Mouse (Mus musculus) intestine, embryonic 15.5 days (tissue): ENCODE results near the gene Purb. TPM values are rescaled to one million over a fixed set of nuclear protein-coding genes. Genes with fewer than 3 reads are reported as not detected.

Experiments used
- ATAC-seq: fragments of 200-750 bp; cut with Nextera tagmentation; 2 replicates; pipeline ENCODE4 v1.8.0; 2017; ENCODE audit warnings: moderate TSS enrichment, moderate library complexity
- H3K27ac ChIP-seq: fragments of 300-500 bp; sonication (generic); 2 replicates; pipeline ENCODE4 v1.5.1; 2015; ENCODE audit warnings: mild to moderate bottlenecking, inconsistent platforms
- H3K27me3 ChIP-seq: fragments of 300-500 bp; sonication (generic); replicated peaks from 2 replicates; pipeline ENCODE4 v1.6.1; 2015; ENCODE audit warnings: inconsistent platforms
- H3K36me3 ChIP-seq: fragments of 300-500 bp; sonication (generic); 2 replicates; pipeline ENCODE4 v1.6.1; 2015; ENCODE audit warnings: inconsistent platforms
- H3K4me1 ChIP-seq: fragments of 300-500 bp; sonication (generic); replicated peaks from 2 replicates; pipeline ENCODE4 v1.6.1; 2015; ENCODE audit warnings: inconsistent platforms
- H3K4me2 ChIP-seq: fragments of 300-500 bp; sonication (generic); replicated peaks from 2 replicates; pipeline ENCODE4 v1.6.1; 2015; ENCODE audit warnings: mild to moderate bottlenecking, inconsistent platforms
- H3K4me3 ChIP-seq: fragments of 300-500 bp; sonication (generic); replicated peaks from 2 replicates; pipeline ENCODE4 v1.5.1; 2015; ENCODE audit warnings: inconsistent platforms
- H3K9ac ChIP-seq: fragments of 300-500 bp; sonication (generic); 2 replicates; pipeline ENCODE4 v1.6.1; 2015; ENCODE audit warnings: inconsistent platforms
- H3K9me3 ChIP-seq: fragments of 300-500 bp; sonication (generic); 2 replicates; pipeline ENCODE4 v1.6.1; 2016; ENCODE audit warnings: inconsistent platforms
- WGBS: fragments of 180-500 bp; shearing (Covaris S2); methylation state at CpG from one replicate; pipeline ENCODE4 v1.1.7; 2015; 5-methylcytosine and 5-hydroxymethylcytosine counted together
- polyA plus RNA-seq: library from polyadenylated mRNA; unstranded; fragments of >200 nt; fragmentation: Nextera tagmentation; extraction: Ambion mirVana; gene quantifications from 2 replicates; pipeline ENCODE4 v1.2.1, GENCODE M21; 2015

Purb gene
- 26.6 and 28.8 TPM in 2 replicates for polyA plus RNA-seq

GRCm38 (mm10) chr11:6475867-6476484, at the start of gene Purb:
TSS of gene Purb (minus strand) at chr11:6475917.
- H3K27ac ChIP-seq, result peak within 1 kb of the TSS; percentile 97
- peak; percentile 98 for ATAC-seq
- peak within 1 kb of the TSS; percentile 80 for H3K4me2 ChIP-seq
- under 1% methylated on average over 50 of the region's 76 CpGs for WGBS
- peaks cover 6% of the 10 kb centered on the region; the same call in 1 of the 2 replicates for H3K4me1 ChIP-seq
- peak within 1 kb of the TSS; percentile 97 for H3K9ac ChIP-seq
- no peaks in the 10 kb centered on the region for H3K36me3 ChIP-seq
- H3K27me3 ChIP-seq, result no peaks in the 10 kb centered on the region
- H3K4me3 ChIP-seq, result peak within 1 kb of the TSS; percentile 95
- no peaks in the 10 kb centered on the region for H3K9me3 ChIP-seq

DNA sequence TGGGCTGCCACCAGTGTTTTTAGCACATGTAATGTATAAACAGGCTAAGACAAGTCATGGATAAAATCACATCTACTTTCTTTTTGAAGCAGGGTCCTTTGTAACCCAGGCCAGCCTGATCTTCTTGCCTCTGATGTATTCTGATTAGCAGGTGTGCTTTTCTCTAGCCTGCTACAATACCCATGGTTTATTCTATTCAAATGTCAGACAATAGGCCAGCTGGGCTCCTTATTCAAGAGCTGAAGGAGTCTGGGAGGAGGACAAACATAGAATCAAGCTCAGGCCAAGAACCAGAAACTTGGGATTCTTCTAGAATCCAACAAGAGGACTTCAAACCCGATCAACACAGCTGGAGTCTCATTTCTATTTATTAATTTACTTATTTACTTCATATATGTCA, 49.5 kb upstream of the Purb start:
- Histone ChIP-seq H3K4me1 (0 out of 2 replicates have a peak, but pooled peaks cover 2% of the 10 kb centered on the region), H3K4me3 (no peak overlapping the region), H3K4me2 (no peak overlapping the region), H3K36me3 (peaks cover 25% of the 10 kb centered on the region), H3K9ac (no peak overlapping the region), H3K27ac (no peak overlapping the region), H3K9me3 (no peaks in the 10 kb centered on the region), H3K27me3 (no peaks in the 10 kb centered on the region)
- no peak for ATAC-seq
- 86% methylated on average over 1 of the region's 1 CpGs for WGBS

GRCm38 (mm10) chr11:6524880-6525238, 49.1 kb upstream of the Purb start:
- Histone ChIP-seq H3K4me3 (no peak overlapping the region), H3K9me3 (no peaks in the 10 kb centered on the region), H3K4me2 (no peak overlapping the region), H3K9ac (no peak overlapping the region), H3K27ac (no peak overlapping the region), H3K36me3 (peaks cover 25% of the 10 kb centered on the region), H3K4me1 (peaks cover 3% of the 10 kb centered on the region; the same call in 1 of the 2 replicates), H3K27me3 (no peaks in the 10 kb centered on the region)
- WGBS, result 92% methylated on average over 4 of the region's 4 CpGs
- no peak for ATAC-seq

DNA sequence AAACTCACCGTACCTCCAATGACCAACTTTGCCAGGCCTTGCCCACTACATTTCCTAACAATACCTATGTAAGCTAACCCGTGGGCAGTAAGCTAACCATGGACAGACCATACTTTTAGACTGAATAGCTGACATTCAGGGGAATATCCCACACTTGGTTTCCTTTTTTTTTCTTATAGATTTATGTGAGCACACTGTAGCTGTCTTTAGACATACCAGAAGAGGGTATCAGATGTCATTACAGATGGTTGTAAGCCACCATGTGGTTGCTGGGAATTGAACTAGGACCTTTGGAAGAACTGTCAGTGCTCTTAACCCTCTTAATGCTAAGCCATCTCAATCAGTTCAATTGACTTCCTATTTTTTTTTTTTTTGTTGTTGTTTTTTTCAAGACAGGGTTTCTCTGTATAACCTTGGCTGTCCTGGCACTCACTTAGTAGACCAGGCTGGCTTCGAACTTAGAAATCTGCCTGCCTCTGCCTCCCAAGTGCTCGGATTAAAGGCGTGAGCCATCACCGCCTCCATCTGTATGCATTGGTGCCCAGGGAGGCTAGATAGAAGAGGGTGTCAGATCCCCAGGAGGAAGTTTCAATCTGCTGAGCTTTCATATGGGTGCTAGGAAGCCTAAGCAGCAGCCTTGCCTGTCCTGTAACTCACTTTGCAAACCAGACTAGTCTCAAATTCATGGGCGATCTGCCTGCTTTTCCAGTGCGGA, 48.6 kb upstream of the Purb start:
- Histone ChIP-seq H3K9ac (no peak overlapping the region), H3K27ac (no peak overlapping the region), H3K27me3 (no peaks in the 10 kb centered on the region), H3K4me3 (no peak overlapping the region), H3K36me3 (peaks cover 25% of the 10 kb centered on the region), H3K4me1 (peaks cover 8% of the 10 kb centered on the region; the same call in 1 of the 2 replicates), H3K4me2 (no peak overlapping the region), H3K9me3 (no peaks in the 10 kb centered on the region)
- no peak for ATAC-seq
- WGBS, result 91% methylated on average over 8 of the region's 8 CpGs

- no peak for ATAC-seq
- peaks cover 8% of the 10 kb centered on the region; the same call in 1 of the 2 replicates for H3K4me1 ChIP-seq
- H3K4me3 ChIP-seq, result no peak overlapping the region
- H3K36me3 ChIP-seq, result peaks cover 25% of the 10 kb centered on the region
- H3K9ac ChIP-seq, result no peak overlapping the region
- 52% methylated on average over 1 of the region's 1 CpGs for WGBS
- no peaks in the 10 kb centered on the region for H3K9me3 ChIP-seq
- no peaks in the 10 kb centered on the region for H3K27me3 ChIP-seq
- no peak overlapping the region for H3K27ac ChIP-seq
- H3K4me2 ChIP-seq, result no peak overlapping the region
These were observed 48.0 kb upstream of the Purb start for GRCm38 (mm10) chr11:6523662-6524088.

DNA sequence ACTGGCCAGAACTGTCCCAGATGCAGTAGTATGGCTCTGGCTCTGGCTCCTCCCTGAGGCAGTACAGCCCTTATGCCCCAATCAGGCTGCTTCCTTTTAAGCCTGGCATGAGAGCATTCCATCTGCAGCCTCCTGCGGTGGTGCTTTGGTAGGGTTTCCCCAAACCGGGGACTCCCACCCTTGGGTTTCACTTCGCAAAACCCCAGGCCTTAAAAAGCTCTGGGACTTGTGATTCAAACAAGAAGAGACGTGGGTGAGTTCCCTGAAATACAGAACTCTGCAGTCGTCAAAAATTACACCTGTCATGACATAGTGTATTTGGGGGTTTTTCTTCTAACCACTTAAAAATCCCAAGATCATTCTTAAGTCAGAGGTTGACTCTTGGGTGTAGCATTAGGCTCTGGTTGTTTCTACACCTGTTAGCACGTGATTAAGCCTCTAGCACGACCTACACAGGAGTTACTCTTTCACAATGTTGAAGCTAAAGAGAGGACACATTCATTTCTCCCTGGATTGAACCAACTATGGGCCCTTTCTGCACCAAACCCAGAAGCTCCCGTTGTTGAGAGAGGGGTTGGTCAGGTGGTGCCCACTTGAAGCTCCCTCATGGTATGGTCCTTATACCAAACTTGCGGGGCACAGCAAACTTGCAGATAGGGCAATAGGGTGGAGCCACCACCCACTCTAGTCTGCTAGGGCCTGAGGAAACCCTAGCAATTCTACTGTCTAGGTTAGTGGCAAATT, 47.2 kb upstream of the Purb start:
- Histone ChIP-seq H3K4me1 (peaks cover 8% of the 10 kb centered on the region; the same call in 1 of the 2 replicates), H3K27me3 (no peaks in the 10 kb centered on the region), H3K9me3 (no peaks in the 10 kb centered on the region), H3K36me3 (peaks cover 25% of the 10 kb centered on the region), H3K4me3 (no peak overlapping the region), H3K4me2 (no peak overlapping the region), H3K9ac (no peak overlapping the region), H3K27ac (no peak overlapping the region)
- ATAC-seq, result no peak
- 78% methylated on average over 9 of the region's 9 CpGs for WGBS

GRCm38 (mm10) chr11:6520507-6521173, 44.9 kb upstream of the Purb start, which contains the start of gene Myo1g:
TSS of gene Myo1g (minus strand) at chr11:6520965.
- Histone ChIP-seq H3K27me3 (no peaks in the 10 kb centered on the region), H3K4me1 (peaks cover 6% of the 10 kb centered on the region; the same call in 1 of the 2 replicates), H3K36me3 (peaks cover 15% of the 10 kb centered on the region), H3K9me3 (no peaks in the 10 kb centered on the region), H3K9ac (no peak within 1 kb of the TSS), H3K27ac (no peak within 1 kb of the TSS), H3K4me3 (no peak within 1 kb of the TSS), H3K4me2 (no peak within 1 kb of the TSS)
- no peak for ATAC-seq
- WGBS, result 76% methylated on average over 7 of the region's 7 CpGs

DNA sequence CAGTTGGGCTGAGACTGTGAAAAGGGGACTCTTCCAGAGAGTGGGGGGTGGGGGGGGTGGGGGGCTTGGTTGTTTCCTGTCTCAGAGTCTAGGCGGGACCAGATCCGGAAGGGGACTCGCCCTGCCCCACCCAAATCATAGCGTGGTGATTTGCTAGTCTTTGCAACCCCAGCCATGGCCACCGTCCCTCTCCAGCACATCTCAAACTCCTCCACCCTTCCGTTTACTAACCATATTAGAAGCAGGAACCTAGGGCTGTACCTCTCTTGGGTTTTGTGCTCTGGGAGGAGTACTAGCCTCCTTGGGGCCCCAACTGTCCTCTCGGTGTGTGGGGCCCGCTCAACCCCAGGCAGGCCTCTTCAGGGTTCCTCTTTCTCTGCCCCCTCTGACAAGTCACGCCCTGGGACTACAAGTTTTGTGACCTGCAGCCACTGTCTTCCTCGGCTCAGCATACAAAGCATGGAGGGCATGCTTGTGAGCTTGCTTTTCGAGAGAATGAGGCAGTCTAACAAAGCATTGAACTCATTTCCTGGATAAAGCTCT, 43.8 kb upstream of the Purb start:
- H3K9ac ChIP-seq, result no peak overlapping the region
- no peak overlapping the region for H3K4me3 ChIP-seq
- peaks cover 4% of the 10 kb centered on the region; the same call in 1 of the 2 replicates for H3K36me3 ChIP-seq
- no peaks in the 10 kb centered on the region for H3K27me3 ChIP-seq
- WGBS, result 64% methylated on average over 11 of the region's 11 CpGs
- H3K9me3 ChIP-seq, result no peaks in the 10 kb centered on the region
- no peak overlapping the region for H3K4me2 ChIP-seq
- H3K27ac ChIP-seq, result no peak overlapping the region
- peak; percentile 32 for ATAC-seq
- peaks cover 6% of the 10 kb centered on the region; the same call in 1 of the 2 replicates for H3K4me1 ChIP-seq

- H3K9me3 ChIP-seq, result no peaks in the 10 kb centered on the region
- no peak overlapping the region for H3K27ac ChIP-seq
- H3K4me2 ChIP-seq, result no peak overlapping the region
- no peaks in the 10 kb centered on the region for H3K27me3 ChIP-seq
- H3K36me3 ChIP-seq, result no peaks in the 10 kb centered on the region
- no peak overlapping the region for H3K4me3 ChIP-seq
- no peak for ATAC-seq
- H3K9ac ChIP-seq, result no peak overlapping the region
- WGBS, result 52% methylated on average over 7 of the region's 7 CpGs
- H3K4me1 ChIP-seq, result peaks cover 4% of the 10 kb centered on the region; the same call in 1 of the 2 replicates
These were observed 39.1 kb upstream of the Purb start for GRCm38 (mm10) chr11:6514837-6515236.

DNA sequence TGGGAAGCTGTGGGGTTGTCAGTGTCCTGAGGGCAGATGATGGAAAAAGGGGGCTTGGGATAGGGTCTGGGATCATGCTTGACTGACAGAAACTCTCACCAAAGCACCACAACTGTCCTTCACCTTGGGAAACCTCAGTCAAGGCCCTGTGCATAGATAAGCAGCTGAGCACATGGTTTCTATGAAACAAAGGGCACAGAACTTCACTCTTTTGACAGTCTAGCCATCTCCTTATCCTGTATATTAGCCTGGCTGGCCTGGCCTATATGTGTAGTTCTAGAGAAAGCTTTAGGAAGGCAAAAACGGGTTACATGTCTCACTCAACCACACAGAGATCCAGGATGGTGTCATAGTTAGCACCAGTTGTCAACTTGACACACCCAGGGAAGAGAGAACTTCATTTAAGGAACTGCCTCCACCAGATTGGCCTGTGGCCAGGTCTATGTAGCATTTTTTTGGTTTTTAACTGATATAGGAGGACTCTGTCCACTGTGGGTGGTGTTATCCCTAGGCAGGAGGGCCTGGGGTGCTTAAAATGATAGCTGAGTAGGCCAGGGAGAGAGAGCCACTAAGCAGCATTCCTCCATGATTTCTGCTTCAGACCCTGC, 32.7 kb upstream of the Purb start:
- H3K4me3 ChIP-seq, result no peak overlapping the region
- no peaks in the 10 kb centered on the region for H3K9me3 ChIP-seq
- H3K36me3 ChIP-seq, result no peaks in the 10 kb centered on the region
- 61% methylated on average over 1 of the region's 1 CpGs for WGBS
- H3K4me1 ChIP-seq, result no peaks in the 10 kb centered on the region
- H3K27ac ChIP-seq, result no peak overlapping the region
- H3K9ac ChIP-seq, result no peak overlapping the region
- H3K4me2 ChIP-seq, result no peak overlapping the region
- no peak for ATAC-seq
- H3K27me3 ChIP-seq, result no peaks in the 10 kb centered on the region

GRCm38 (mm10) chr11:6506516-6506915, 30.8 kb upstream of the Purb start:
- no peak overlapping the region for H3K9ac ChIP-seq
- H3K4me3 ChIP-seq, result no peak overlapping the region
- WGBS, result 62% methylated on average over 9 of the region's 9 CpGs
- no peaks in the 10 kb centered on the region for H3K9me3 ChIP-seq
- no peaks in the 10 kb centered on the region for H3K4me1 ChIP-seq
- H3K27ac ChIP-seq, result no peak overlapping the region
- H3K36me3 ChIP-seq, result no peaks in the 10 kb centered on the region
- H3K4me2 ChIP-seq, result no peak overlapping the region
- no peaks in the 10 kb centered on the region for H3K27me3 ChIP-seq
- no peak for ATAC-seq
